Mouse (Mus musculus) Muller cell, postnatal 12 days (primary cell): ENCODE measurements around the gene Snai1.

ENCODE experiments used
- DNase-seq: peaks from one replicate; pipeline ENCODE4 v3.0.0-alpha.2; 2015; ENCODE audit errors: inconsistent ontology term

The Snai1 gene

GRCm38 (mm10) chr2:167519606-167520252 is 18.3 kb upstream of the Snai1 start:
- no peak for DNase-seq

GRCm38 (mm10) chr2:167528278-167528677 is 9.7 kb upstream of the Snai1 start:
- no peak for DNase-seq

- no peak for DNase-seq
Observed at GRCm38 (mm10) chr2:167529935-167530513, 8.0 kb upstream of the Snai1 start.

GRCm38 (mm10) chr2:167530536-167530935 is 7.5 kb upstream of the Snai1 start:
- DNase-seq: no peak

GRCm38 (mm10) chr2:167532131-167532530 is 5.9 kb upstream of the Snai1 start:
- peak; percentile 31 for DNase-seq

GRCm38 (mm10) chr2:167533880-167534279 is 4.1 kb upstream of the Snai1 start:
- DNase-seq: no peak

GRCm38 (mm10) chr2:167536320-167536945 is 1.6 kb upstream of the Snai1 start:
- DNase-seq: no peak

GRCm38 (mm10) chr2:167538671-167539306 is 794 bp downstream of the Snai1 start:
- peak; percentile 16 for DNase-seq

- no peak for DNase-seq
Observed at GRCm38 (mm10) chr2:167539536-167540476, 1.8 kb downstream of the Snai1 start.

- DNase-seq: no peak
Observed at GRCm38 (mm10) chr2:167540477-167541110, 2.6 kb downstream of the Snai1 start.

- DNase-seq: no peak
Observed at GRCm38 (mm10) chr2:167541324-167541723, 3.3 kb downstream of the Snai1 start.

GRCm38 (mm10) chr2:167541761-167542160 is 3.8 kb downstream of the Snai1 start:
- DNase-seq: no peak

GRCm38 (mm10) chr2:167542361-167542760 is 4.4 kb downstream of the Snai1 start:
- DNase-seq: no peak

- peak; percentile 86 for DNase-seq
Observed at GRCm38 (mm10) chr2:167543121-167544003, 5.4 kb downstream of the Snai1 start.

GRCm38 (mm10) chr2:167544004-167544356 is 6.0 kb downstream of the Snai1 start:
- no peak for DNase-seq

- DNase-seq: no peak
Observed at GRCm38 (mm10) chr2:167544456-167544855, 6.5 kb downstream of the Snai1 start.

- no peak for DNase-seq
Observed at GRCm38 (mm10) chr2:167546447-167547195, 8.6 kb downstream of the Snai1 start.

- no peak for DNase-seq
Observed at GRCm38 (mm10) chr2:167547444-167547843, 9.4 kb downstream of the Snai1 start.

GRCm38 (mm10) chr2:167548961-167549360 is 11.0 kb downstream of the Snai1 start:
- DNase-seq: no peak
